Mouse (Mus musculus) limb, embryonic 13.5 days (tissue): ENCODE measurements around the gene Rcn1. TPM values are rescaled to one million over a fixed set of nuclear protein-coding genes. Genes with fewer than 3 reads are reported as not detected.

Source experiments
- ATAC-seq: fragments of 200-750 bp; cut with Nextera tagmentation; 2 replicates; pipeline ENCODE4 v1.8.0; 2017; ENCODE audit warnings: low read depth, moderate number of reproducible peaks, moderate TSS enrichment; ENCODE audit not compliant: low FRiP score
- H3K27ac ChIP-seq: fragments of 300-500 bp; sonication (generic); 2 replicates; pipeline ENCODE4 v1.5.1; 2015; ENCODE audit warnings: inconsistent platforms, mild to moderate bottlenecking, moderate library complexity
- H3K27me3 ChIP-seq: fragments of 300-500 bp; sonication (generic); 2 replicates; pipeline ENCODE4 v1.6.1; 2015; ENCODE audit warnings: mild to moderate bottlenecking, inconsistent platforms
- H3K36me3 ChIP-seq: fragments of 300-500 bp; sonication (generic); 2 replicates; pipeline ENCODE4 v1.6.1; 2015; ENCODE audit warnings: inconsistent platforms, mild to moderate bottlenecking, moderate library complexity
- H3K4me1 ChIP-seq: fragments of 300-500 bp; sonication (generic); 2 replicates; pipeline ENCODE4 v1.6.1; 2015; ENCODE audit warnings: inconsistent platforms
- H3K4me2 ChIP-seq: fragments of 300-500 bp; sonication (generic); replicated peaks from 2 replicates; pipeline ENCODE4 v1.6.1; 2015; ENCODE audit warnings: inconsistent platforms, mild to moderate bottlenecking, moderate library complexity
- H3K4me3 ChIP-seq: fragments of 300-500 bp; sonication (generic); 2 replicates; pipeline ENCODE4 v1.5.1; 2015; ENCODE audit warnings: moderate library complexity, mild to moderate bottlenecking, inconsistent platforms
- H3K9ac ChIP-seq: fragments of 300-500 bp; sonication (generic); 2 replicates; pipeline ENCODE4 v1.6.1; 2015; ENCODE audit warnings: mild to moderate bottlenecking, inconsistent platforms
- H3K9me3 ChIP-seq: fragments of 300-500 bp; sonication (generic); 2 replicates; pipeline ENCODE4 v1.6.1; 2016; ENCODE audit warnings: inconsistent platforms
- WGBS: fragments of 180-500 bp; shearing (Covaris S2); methylation state at CpG from one replicate; pipeline ENCODE4 v1.1.7; 2015; 5-methylcytosine and 5-hydroxymethylcytosine counted together
- polyA plus RNA-seq: library from polyadenylated mRNA; unstranded; fragments of >200 nt; fragmentation: Nextera tagmentation; extraction: Ambion mirVana; gene quantifications from 2 replicates; pipeline ENCODE4 v1.2.1, GENCODE M21; 2015

The Rcn1 gene
- polyA plus RNA-seq, 1 experiment from 2014 or later, result 250 TPM

DNA sequence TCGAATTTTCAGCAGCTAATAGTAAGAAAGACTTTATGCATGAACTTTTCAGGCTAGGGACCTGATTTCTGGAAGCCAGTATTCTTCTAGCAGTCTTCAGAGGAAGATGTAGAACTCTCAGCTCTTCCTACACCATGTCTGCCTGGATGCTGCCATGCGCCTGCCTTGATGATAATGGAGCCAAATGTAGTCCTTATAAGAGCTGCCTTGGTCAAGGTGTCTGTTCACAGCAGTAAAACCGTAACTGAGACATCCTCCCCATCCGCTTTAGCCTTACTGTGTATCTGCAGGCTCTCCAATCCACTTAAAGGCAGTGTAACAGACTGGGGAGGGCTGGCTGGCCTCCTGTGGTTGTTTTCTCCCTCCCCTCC is 7.7 kb downstream of the Rcn1 start:
- no peak overlapping the region for H3K9ac ChIP-seq
- no peak for ATAC-seq
- no peaks in the 10 kb centered on the region for H3K9me3 ChIP-seq
- no peaks in the 10 kb centered on the region for H3K27me3 ChIP-seq
- no peak overlapping the region for H3K4me3 ChIP-seq
- WGBS, result 95% methylated on average over 4 of the region's 4 CpGs
- peaks cover 2% of the 10 kb centered on the region; the same call in 1 of the 2 replicates for H3K4me1 ChIP-seq
- peaks cover 93% of the 10 kb centered on the region for H3K36me3 ChIP-seq
- H3K4me2 ChIP-seq, result no peak overlapping the region
- H3K27ac ChIP-seq, result no peak overlapping the region

DNA sequence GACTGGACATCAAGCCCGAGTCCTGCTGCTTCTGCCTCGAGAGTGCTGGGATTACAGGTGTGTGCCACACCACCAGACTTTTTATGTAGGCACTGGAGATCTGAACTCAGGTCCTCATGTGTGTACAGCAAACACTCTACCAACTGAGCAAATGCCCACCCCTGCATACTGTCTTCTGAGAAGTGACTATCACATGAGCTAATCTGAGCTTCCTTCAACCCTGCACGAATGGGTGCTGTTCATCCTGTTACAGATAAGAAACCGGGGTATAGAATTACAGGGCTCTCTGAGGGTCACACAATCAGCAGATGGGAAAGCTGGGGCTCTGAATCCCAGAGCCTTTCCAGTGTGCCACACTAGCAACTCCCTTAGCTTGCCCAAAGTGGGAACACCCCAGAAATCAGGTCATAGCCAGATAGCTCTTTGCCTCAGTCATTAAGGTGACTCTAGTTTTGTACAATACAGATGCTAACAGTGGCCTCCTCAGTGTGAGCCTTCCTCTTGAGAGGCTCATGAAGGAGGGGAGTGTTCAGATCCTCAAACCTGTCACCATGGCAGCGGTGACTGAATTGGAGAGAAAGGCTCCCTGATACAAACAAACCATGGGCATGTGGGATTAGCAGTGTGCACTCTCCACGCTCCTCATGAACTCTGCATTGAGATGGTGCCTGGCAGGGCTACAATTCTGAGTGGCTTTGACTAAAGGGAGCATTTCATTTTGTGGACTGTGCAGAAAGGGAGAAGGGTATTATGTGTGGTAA is 8.3 kb downstream of the Rcn1 start:
- no peaks in the 10 kb centered on the region for H3K4me1 ChIP-seq
- no peak overlapping the region for H3K4me3 ChIP-seq
- H3K4me2 ChIP-seq, result no peak overlapping the region
- 90% methylated on average over 6 of the region's 6 CpGs for WGBS
- no peak overlapping the region for H3K9ac ChIP-seq
- no peak for ATAC-seq
- H3K36me3 ChIP-seq, result peaks cover 94% of the 10 kb centered on the region
- no peaks in the 10 kb centered on the region for H3K9me3 ChIP-seq
- no peak overlapping the region for H3K27ac ChIP-seq
- no peaks in the 10 kb centered on the region for H3K27me3 ChIP-seq

DNA sequence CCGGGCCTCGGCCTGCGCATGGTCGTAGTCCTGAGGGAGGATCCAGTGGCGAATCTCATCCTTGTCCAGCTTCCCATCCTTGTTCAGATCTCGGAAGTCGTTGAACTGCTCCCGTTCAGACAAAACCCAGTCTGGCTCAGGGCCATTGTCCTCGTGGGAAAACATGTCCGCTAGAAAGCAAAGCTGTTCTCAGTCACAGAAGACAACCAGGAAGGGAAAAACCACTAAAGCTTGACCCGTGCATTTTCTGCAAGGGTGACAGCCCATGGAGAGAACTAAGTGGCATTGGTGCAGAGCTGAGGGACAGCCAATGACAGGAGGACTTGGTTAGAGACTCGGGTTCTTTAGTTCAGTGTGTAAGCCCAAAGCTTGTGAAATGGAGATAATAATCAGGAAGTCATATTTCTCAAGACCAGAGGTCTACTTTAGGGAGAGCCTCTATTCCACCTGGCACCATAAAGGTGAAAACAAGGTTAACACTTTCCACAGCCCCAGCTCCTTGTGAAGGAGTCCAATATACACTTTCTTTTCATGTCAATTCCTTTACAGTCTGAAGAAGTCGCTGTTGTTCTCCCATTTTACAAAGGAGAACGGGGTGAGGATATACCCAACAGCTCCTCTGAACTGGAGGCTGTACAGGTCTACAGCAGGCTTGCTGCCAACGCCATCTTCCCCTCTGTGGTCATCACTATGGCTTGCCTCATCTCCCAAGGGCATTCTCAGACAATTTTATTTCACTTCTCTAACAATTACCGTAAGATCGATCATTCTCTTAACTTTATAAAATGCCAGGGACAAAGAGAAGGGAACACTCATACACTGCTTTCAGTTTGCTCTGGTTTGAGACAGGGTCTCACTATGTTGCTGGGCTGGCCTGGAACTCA is 9.9 kb downstream of the Rcn1 start:
- Histone ChIP-seq H3K4me3 (no peak overlapping the region), H3K27me3 (no peaks in the 10 kb centered on the region), H3K36me3 (peaks cover 94% of the 10 kb centered on the region), H3K9ac (no peak overlapping the region), H3K4me2 (no peak overlapping the region), H3K27ac (no peak overlapping the region), H3K4me1 (no peaks in the 10 kb centered on the region), H3K9me3 (no peaks in the 10 kb centered on the region)
- ATAC-seq, result no peak
- WGBS, result 93% methylated on average over 17 of the region's 17 CpGs

DNA sequence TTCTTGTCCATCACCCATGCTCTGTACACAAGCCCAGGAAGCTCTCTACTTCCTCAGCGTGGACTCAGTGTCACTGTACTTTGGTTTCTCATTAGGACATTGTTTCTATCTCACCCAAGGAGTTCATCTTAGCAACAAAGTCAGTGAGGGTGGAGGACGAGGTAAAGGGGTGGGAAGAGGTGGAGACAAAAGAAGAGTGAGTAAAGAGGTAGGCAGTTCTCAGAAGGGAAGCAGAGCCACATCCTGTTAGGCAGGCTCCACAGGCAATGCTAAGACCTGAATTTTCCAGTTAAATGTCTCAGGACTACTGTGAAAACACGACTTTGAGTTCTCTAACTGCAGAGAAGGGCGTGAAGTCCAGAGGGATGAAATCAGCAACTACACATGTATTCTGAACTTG is 12.7 kb downstream of the Rcn1 start:
- Histone ChIP-seq H3K4me3 (no peak overlapping the region), H3K27me3 (no peaks in the 10 kb centered on the region), H3K9me3 (no peaks in the 10 kb centered on the region), H3K36me3 (peaks cover 66% of the 10 kb centered on the region), H3K27ac (no peak overlapping the region), H3K4me2 (no peak overlapping the region), H3K4me1 (no peaks in the 10 kb centered on the region), H3K9ac (no peak overlapping the region)
- 86% methylated on average over 4 of the region's 4 CpGs for WGBS
- ATAC-seq, result no peak

DNA sequence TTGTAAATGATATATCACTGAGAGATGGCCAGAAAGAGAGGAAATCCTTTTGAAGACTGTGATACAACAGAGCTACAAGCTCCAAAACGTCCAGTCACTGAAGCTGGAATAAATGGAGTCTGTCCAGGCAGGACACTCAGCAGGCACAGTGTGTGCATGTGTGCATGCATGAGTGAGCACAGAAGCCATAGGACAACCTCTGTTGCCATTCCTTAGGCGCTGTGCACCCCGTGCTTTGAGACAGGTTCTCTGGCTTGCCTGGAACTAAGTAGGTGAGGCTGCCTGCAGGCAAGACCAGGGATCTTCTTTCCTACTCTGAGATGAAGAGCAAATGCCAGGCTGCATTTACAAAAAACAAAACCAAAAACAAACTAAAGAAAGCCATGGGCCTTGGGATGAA is 14.1 kb downstream of the Rcn1 start:
- ATAC-seq, result no peak
- H3K4me3 ChIP-seq, result no peak overlapping the region
- WGBS, result 83% methylated on average over 3 of the region's 3 CpGs
- no peak overlapping the region for H3K9ac ChIP-seq
- H3K9me3 ChIP-seq, result no peaks in the 10 kb centered on the region
- H3K27me3 ChIP-seq, result no peaks in the 10 kb centered on the region
- peaks cover 52% of the 10 kb centered on the region for H3K36me3 ChIP-seq
- H3K27ac ChIP-seq, result no peak overlapping the region
- H3K4me2 ChIP-seq, result no peak overlapping the region
- no peaks in the 10 kb centered on the region for H3K4me1 ChIP-seq

DNA sequence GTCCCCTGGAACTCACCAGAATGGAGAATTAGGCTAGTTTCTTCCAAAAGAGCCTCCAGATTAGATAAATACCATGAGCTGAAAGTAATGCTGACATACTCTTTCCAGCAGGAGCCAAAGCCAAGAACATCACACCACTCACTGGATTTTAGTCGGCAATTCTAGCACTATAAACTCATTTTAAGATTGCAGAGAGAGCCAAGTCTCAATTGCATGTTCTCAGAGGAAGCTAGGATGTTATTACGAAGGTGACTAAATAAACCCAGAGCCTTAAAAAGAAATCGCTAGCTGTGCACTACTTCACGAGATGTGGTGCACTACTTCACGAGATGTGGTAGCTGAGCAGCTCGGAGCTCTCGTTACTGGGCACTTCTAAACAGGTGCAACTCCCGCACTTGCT is 16.1 kb downstream of the Rcn1 start:
- no peaks in the 10 kb centered on the region for H3K27me3 ChIP-seq
- ATAC-seq, result no peak
- H3K9ac ChIP-seq, result no peak overlapping the region
- WGBS, result 68% methylated on average over 8 of the region's 8 CpGs
- H3K36me3 ChIP-seq, result peaks cover 35% of the 10 kb centered on the region
- H3K4me3 ChIP-seq, result no peak overlapping the region
- no peak overlapping the region for H3K4me2 ChIP-seq
- no peaks in the 10 kb centered on the region for H3K9me3 ChIP-seq
- H3K4me1 ChIP-seq, result no peaks in the 10 kb centered on the region
- no peak overlapping the region for H3K27ac ChIP-seq

DNA sequence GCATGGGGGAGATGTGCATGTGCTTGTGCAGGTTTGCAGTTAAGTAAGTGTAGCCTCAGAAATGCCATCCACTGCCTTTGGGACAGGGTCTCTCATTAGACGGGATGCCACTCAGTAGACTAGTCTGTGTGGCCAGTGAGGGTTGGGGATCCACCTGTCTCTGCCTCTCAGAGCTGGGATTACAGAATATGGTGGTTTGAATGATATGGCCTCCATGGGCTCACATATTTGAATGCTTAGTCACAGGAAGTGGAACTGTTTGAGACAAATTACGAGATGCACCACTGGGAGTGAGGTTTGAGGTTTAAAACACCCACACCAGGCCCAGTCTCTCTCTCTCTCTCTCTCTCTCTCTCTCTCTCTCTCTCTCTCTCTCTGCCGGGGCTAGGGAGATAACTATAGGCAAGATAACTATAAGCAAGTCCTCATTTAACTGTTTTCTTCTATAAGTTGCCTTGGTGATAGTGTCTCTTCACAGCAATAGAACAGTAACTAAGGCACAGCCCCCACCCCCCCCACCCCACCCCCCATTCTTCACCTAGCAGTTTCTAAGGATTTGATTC is 18.3 kb downstream of the Rcn1 start:
- Histone ChIP-seq H3K4me1 (no peaks in the 10 kb centered on the region), H3K4me2 (no peak overlapping the region), H3K27me3 (no peaks in the 10 kb centered on the region), H3K9ac (no peak overlapping the region), H3K4me3 (no peak overlapping the region), H3K9me3 (no peaks in the 10 kb centered on the region), H3K27ac (no peak overlapping the region), H3K36me3 (peaks cover 14% of the 10 kb centered on the region)
- 80% methylated on average over 3 of the region's 3 CpGs for WGBS
- ATAC-seq, result no peak

DNA sequence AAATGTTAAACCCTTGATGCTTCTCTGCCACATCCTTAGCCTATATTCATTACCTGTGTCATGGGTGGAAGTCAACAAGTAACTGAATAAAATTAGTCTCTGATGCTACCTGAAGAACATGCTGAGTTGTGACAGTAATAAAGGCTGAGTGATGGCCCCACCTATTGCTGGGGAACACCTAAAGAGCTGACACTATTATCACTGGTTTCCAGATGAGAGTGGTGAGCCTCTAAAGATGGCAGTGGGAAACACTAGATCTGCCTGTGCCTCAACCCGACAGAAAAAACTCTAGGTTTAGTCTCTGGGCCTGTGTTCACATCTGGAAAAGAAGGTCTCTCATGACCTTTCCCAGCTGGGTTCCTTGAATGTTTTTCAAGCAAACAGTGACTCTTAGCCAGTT is 19.4 kb downstream of the Rcn1 start:
- ATAC-seq, result no peak
- whole genome bisulfite sequencing, result 51% methylated on average over 1 of the region's 1 CpGs
- no peak overlapping the region for H3K9ac ChIP-seq
- no peaks in the 10 kb centered on the region for H3K27me3 ChIP-seq
- H3K4me2 ChIP-seq, result no peak overlapping the region
- H3K27ac ChIP-seq, result no peak overlapping the region
- H3K4me3 ChIP-seq, result no peak overlapping the region
- H3K4me1 ChIP-seq, result no peaks in the 10 kb centered on the region
- H3K36me3 ChIP-seq, result peaks cover 2% of the 10 kb centered on the region
- H3K9me3 ChIP-seq, result no peaks in the 10 kb centered on the region

DNA sequence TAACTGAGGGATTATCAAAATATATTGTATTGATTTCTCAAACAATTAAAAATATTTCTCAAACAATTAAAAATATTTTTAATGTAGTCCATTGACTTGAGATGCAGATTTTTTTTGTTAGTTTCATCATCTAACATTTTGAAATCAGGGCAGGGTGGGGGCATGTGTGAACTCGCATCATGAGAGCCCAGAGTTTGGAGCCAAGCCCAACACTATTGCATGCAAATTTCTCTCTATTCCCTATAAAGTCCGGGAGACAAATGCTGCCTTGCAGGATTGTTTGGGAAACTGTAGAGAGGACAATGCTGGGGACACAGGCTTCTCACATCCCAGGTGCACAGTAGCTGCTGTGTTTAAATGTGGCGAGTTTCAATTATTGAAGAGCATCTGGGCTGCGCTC is 23.4 kb downstream of the Rcn1 start:
- H3K4me3 ChIP-seq, result no peak overlapping the region
- H3K4me2 ChIP-seq, result no peak overlapping the region
- no peaks in the 10 kb centered on the region for H3K9me3 ChIP-seq
- H3K4me1 ChIP-seq, result peaks cover 2% of the 10 kb centered on the region; the same call in 1 of the 2 replicates
- no peak overlapping the region for H3K27ac ChIP-seq
- H3K27me3 ChIP-seq, result peaks cover 11% of the 10 kb centered on the region
- no peaks in the 10 kb centered on the region for H3K36me3 ChIP-seq
- H3K9ac ChIP-seq, result no peak overlapping the region
- 75% methylated on average over 4 of the region's 4 CpGs for WGBS
- ATAC-seq, result no peak

DNA sequence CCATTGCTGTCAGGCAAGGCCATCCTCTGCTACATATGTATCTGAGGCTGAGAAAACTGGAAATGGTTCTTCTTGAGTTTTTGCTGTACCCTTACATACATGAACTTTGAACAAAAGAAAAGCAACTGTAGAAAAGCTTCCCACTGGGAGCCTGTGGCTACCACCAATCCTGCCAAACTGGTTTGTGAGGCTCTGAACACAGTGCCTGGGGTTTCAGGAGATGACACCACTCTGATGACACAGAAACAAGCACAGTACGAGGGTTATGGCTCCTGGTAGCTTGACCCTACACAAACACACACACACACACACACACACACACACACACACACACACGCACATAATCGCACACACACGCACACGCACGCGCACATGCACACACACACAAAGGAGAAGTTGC is 23.9 kb downstream of the Rcn1 start:
- peaks cover 15% of the 10 kb centered on the region for H3K27me3 ChIP-seq
- no peak overlapping the region for H3K4me2 ChIP-seq
- 87% methylated on average over 7 of the region's 7 CpGs for WGBS
- ATAC-seq, result no peak
- peaks cover 7% of the 10 kb centered on the region; the same call in 1 of the 2 replicates for H3K4me1 ChIP-seq
- H3K4me3 ChIP-seq, result no peak overlapping the region
- H3K9ac ChIP-seq, result no peak overlapping the region
- H3K36me3 ChIP-seq, result no peaks in the 10 kb centered on the region
- no peak overlapping the region for H3K27ac ChIP-seq
- H3K9me3 ChIP-seq, result no peaks in the 10 kb centered on the region

DNA sequence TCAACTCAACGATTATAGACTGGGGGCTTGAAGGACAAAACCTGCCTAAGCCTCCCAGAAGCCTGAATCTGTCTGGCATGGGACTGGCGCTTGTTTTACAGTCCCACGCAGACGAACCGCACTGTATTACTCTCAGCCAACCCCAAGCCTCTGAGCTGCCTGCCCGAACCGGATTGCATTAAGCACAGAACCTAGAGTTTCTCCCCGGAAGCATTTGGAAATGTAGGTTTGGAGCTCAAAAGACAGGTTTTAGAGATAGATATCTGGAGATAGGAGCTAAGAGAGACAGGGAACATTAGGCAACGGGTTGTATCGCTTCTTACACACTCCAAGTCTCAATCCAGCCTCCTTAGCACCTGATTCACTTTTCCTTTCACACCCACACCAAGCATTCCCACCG is 25.5 kb downstream of the Rcn1 start:
- 85% methylated on average over 11 of the region's 11 CpGs for WGBS
- peaks cover 9% of the 10 kb centered on the region; the same call in 1 of the 2 replicates for H3K4me1 ChIP-seq
- no peak for ATAC-seq
- H3K4me2 ChIP-seq, result no peak overlapping the region
- no peak overlapping the region for H3K4me3 ChIP-seq
- no peak overlapping the region for H3K9ac ChIP-seq
- no peaks in the 10 kb centered on the region for H3K9me3 ChIP-seq
- no peak overlapping the region for H3K27ac ChIP-seq
- no peaks in the 10 kb centered on the region for H3K36me3 ChIP-seq
- peaks cover 17% of the 10 kb centered on the region for H3K27me3 ChIP-seq

DNA sequence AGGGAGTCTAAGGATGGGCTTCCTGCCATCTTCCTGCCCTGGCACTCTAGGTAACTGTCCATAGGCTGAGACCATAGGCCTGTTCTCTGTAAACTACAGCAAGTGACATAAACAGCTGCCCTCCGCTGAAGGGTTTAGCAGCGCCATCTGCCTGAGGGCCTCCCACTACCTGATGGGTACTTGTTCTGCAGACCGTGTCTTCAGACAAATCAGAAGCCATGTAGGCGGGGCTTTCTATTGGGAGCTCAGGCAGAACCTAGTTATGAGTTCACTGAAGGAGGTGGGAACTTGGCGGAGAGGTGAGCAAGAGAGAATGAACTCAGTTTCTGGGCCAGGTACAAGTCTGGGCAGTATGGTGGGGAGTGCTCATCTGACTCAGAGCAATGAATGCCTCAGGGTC is 26.4 kb downstream of the Rcn1 start:
- Histone ChIP-seq H3K4me3 (no peak overlapping the region), H3K36me3 (no peaks in the 10 kb centered on the region), H3K27ac (no peak overlapping the region), H3K27me3 (peaks cover 17% of the 10 kb centered on the region), H3K4me1 (peaks cover 9% of the 10 kb centered on the region; the same call in 1 of the 2 replicates), H3K9ac (no peak overlapping the region), H3K4me2 (no peak overlapping the region), H3K9me3 (no peaks in the 10 kb centered on the region)
- no peak for ATAC-seq
- WGBS, result 85% methylated on average over 5 of the region's 5 CpGs
